Mouse (Mus musculus): ENCODE data around the gene Gosr2.

DNA sequence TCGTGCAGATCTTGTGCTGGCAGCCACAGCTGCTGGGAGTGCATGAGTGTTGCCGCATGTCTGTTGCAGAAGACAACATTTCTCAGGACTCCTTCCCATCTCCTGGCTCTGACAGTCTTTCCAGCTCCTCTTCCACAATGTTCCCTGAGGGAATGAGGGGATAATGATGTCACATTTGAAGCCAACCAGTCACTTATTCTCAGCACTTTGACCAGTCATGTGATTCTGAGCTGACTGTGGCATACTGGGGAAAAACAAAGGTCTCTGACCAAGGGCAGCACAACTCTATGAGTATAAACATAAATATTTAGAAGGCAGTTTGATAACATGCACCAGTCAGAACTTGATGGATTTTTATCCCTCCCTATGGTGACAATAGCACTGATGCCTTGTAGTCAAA is 16.4 kb upstream of the Gosr2 start:
- no peak for TF ChIP-seq POLR2A (IDR thresholded peaks at IDR 0.05; ENCODE audit: borderline replicate concordance, control insufficient read depth, low read depth, low read length)
- TF ChIP-seq CTCF (IDR thresholded peaks at IDR 0.05; ENCODE audit: control insufficient read depth, insufficient read depth, low read length), result no peak
